Mouse (Mus musculus) CH12.LX (cell line): ENCODE results near the gene St8sia1. TPM values are rescaled to one million over a fixed set of nuclear protein-coding genes. Genes with fewer than 3 reads are reported as not detected.

Experiments
- DNase-seq: peaks from one replicate; pipeline ENCODE4 v3.0.0-alpha.2; 2013; ENCODE audit errors: extremely low read depth
- H3K27ac ChIP-seq: 2 replicates; pipeline ENCODE4 v1.5.1; 2012; ENCODE audit warnings: low read depth, mild to moderate bottlenecking, control low read depth, moderate library complexity; ENCODE audit not compliant: insufficient read depth
- H3K27me3 ChIP-seq: replicated peaks from 2 replicates; pipeline ENCODE3; 2012; ENCODE audit warnings: inconsistent platforms
- H3K36me3 ChIP-seq, 2 experiments: replicated peaks in 1 of 2; 2 replicates each; pipeline versions ENCODE3 to v1.6.1; 2012; ENCODE audit warnings: inconsistent platforms in 1 of 2, low read length in 1 of 2, mild to moderate bottlenecking in 1 of 2, mixed read lengths in 1 of 2, moderate library complexity in 1 of 2; ENCODE audit not compliant: control insufficient read depth in 1 of 2, insufficient read depth in 1 of 2
- H3K4me1 ChIP-seq, 2 experiments: 2 replicates each; pipeline ENCODE4 v1.6.1; 2012; ENCODE audit warnings: inconsistent platforms in 1 of 2, moderate library complexity in 1 of 2; ENCODE audit not compliant: insufficient read depth in 2 of 2, control insufficient read depth in 1 of 2
- H3K4me2 ChIP-seq: 2 replicates; pipeline ENCODE4 v1.6.1; 2012; ENCODE audit warnings: low read depth, mild to moderate bottlenecking, control low read depth; ENCODE audit not compliant: poor library complexity, insufficient read depth, severe bottlenecking
- H3K4me3 ChIP-seq, 3 experiments: fragments of 150-350 bp in 1 of 3; sonication (generic) in 1 of 3; replicated peaks in 1 of 3; 2 replicates each; pipeline versions ENCODE3 to v1.5.1; 2011 to 2012; ENCODE audit warnings: low read depth in 2 of 3, low read length in 2 of 3, mild to moderate bottlenecking in 2 of 3, moderate library complexity in 2 of 3, control low read depth in 1 of 3, improper control_type of control experiment in 1 of 3, inconsistent platforms in 1 of 3, mixed read lengths in 1 of 3; ENCODE audit not compliant: poor library complexity in 1 of 3
- H3K79me2 ChIP-seq: replicated peaks from 2 replicates; pipeline ENCODE4 v1.6.1; 2012; ENCODE audit warnings: mild to moderate bottlenecking, moderate library complexity; ENCODE audit not compliant: control insufficient read depth, poor library complexity, insufficient read depth, severe bottlenecking; ENCODE audit errors: extremely low read depth
- H3K9ac ChIP-seq: 2 replicates; pipeline ENCODE4 v1.6.1; 2012; ENCODE audit warnings: low read depth, mild to moderate bottlenecking, control low read depth, moderate library complexity; ENCODE audit not compliant: insufficient read depth
- H3K9me3 ChIP-seq: replicated peaks from 2 replicates; pipeline ENCODE3; 2012; ENCODE audit warnings: low read length, inconsistent platforms, mixed read lengths
- CHD2 ChIP-seq: IDR thresholded peaks from 2 replicates; pipeline ENCODE4 v1.6.1; 2011; ENCODE audit warnings: low read length, improper control_type of control experiment
- E2F4 ChIP-seq: IDR thresholded peaks from 2 replicates; pipeline ENCODE4 v1.6.1; 2011; ENCODE audit warnings: low read depth, low read length, improper control_type of control experiment; ENCODE audit not compliant: insufficient replicate concordance
- ELF1 ChIP-seq: IDR thresholded peaks from 2 replicates; pipeline ENCODE4 v1.6.1; 2014; ENCODE audit warnings: low read depth, mild to moderate bottlenecking, inconsistent platforms, low read length, improper control_type of control experiment
- EP300 ChIP-seq: IDR thresholded peaks from 2 replicates; pipeline ENCODE4 v1.6.1; 2011; ENCODE audit warnings: low read length, improper control_type of control experiment
- ETS1 ChIP-seq: conservative IDR thresholded peaks from 2 replicates; pipeline ENCODE4 v1.6.1; 2012; ENCODE audit warnings: low read depth, mild to moderate bottlenecking, inconsistent platforms, low read length, improper control_type of control experiment, moderate library complexity
- HCFC1 ChIP-seq: IDR thresholded peaks from 2 replicates; pipeline ENCODE4 v1.6.1; 2012; ENCODE audit warnings: low read depth, mild to moderate bottlenecking, inconsistent platforms, low read length, improper control_type of control experiment
- JUN ChIP-seq: IDR thresholded peaks from 2 replicates; pipeline ENCODE4 v1.6.1; 2011; ENCODE audit warnings: low read depth, mild to moderate bottlenecking, low read length, improper control_type of control experiment, moderate library complexity; ENCODE audit not compliant: insufficient read depth
- MXI1 ChIP-seq: IDR thresholded peaks from 2 replicates; pipeline ENCODE4 v1.6.1; 2011; ENCODE audit warnings: mild to moderate bottlenecking, low read depth, low read length, improper control_type of control experiment
- MYC ChIP-seq: IDR thresholded peaks from 2 replicates; pipeline ENCODE4 v1.6.1; 2011; ENCODE audit warnings: low read depth, mild to moderate bottlenecking, improper control_type of control experiment, low read length
- NELFE ChIP-seq: IDR thresholded peaks from 2 replicates; pipeline ENCODE4 v1.6.1; 2011; ENCODE audit warnings: low read depth, low read length, improper control_type of control experiment
- RCOR1 ChIP-seq: conservative IDR thresholded peaks from 2 replicates; pipeline ENCODE4 v1.6.1; 2012; ENCODE audit warnings: low read depth, mild to moderate bottlenecking, inconsistent platforms, low read length, improper control_type of control experiment
- TCF12 ChIP-seq: IDR thresholded peaks from 2 replicates; pipeline ENCODE4 v1.6.1; 2014; ENCODE audit warnings: low read depth, mild to moderate bottlenecking, inconsistent platforms, low read length, improper control_type of control experiment
- USF2 ChIP-seq: conservative IDR thresholded peaks from 2 replicates; pipeline ENCODE4 v1.6.1; 2011; ENCODE audit warnings: low read depth, low read length, improper control_type of control experiment
- ZC3H11A ChIP-seq: IDR thresholded peaks from 2 replicates; pipeline ENCODE4 v1.6.1; 2012; ENCODE audit warnings: low read depth, mild to moderate bottlenecking, inconsistent platforms, low read length, improper control_type of control experiment
- dilution Hi-C: fragments of 300-500 bp; cut with MboI; formaldehyde crosslinking; loops from 2 replicates; pipeline ENCODE4 v1.14.3; 2020; ENCODE audit warnings: low sequenced_read_pairs; ENCODE audit not compliant: extremely low pct_unique_long_range_greater_than_20kb, extremely low pct_ligation_motif_present
- in situ Hi-C: fragments of 300-500 bp; cut with MboI; formaldehyde crosslinking; loops from 3 replicates; pipeline ENCODE4 v1.14.3; 2019; ENCODE audit warnings: low sequenced_read_pairs, low pct_ligation_motif_present, low pct_unique_long_range_greater_than_20kb, mixed read lengths
- polyA plus RNA-seq: library from polyadenylated mRNA; unstranded; fragments of >175 nt; gene quantifications from 2 replicates; pipeline ENCODE4 v1.2.1, GENCODE M21; 2012; ENCODE audit warnings: low read depth; ENCODE audit not compliant: insufficient read length
- total RNA-seq, 2 experiments: library from RNA; depleted of rRNA; stranded (reverse); fragments of 300-350 nt in 1 of 2; fragments of >200 nt in 1 of 2; gene quantifications; 2 replicates each; pipeline ENCODE4 v1.2.3; 2012 to 2014

The St8sia1 gene
- total and polyA plus RNA-seq, 3 experiments, result 0.13 to 0.51 (median 0.20) TPM

DNA sequence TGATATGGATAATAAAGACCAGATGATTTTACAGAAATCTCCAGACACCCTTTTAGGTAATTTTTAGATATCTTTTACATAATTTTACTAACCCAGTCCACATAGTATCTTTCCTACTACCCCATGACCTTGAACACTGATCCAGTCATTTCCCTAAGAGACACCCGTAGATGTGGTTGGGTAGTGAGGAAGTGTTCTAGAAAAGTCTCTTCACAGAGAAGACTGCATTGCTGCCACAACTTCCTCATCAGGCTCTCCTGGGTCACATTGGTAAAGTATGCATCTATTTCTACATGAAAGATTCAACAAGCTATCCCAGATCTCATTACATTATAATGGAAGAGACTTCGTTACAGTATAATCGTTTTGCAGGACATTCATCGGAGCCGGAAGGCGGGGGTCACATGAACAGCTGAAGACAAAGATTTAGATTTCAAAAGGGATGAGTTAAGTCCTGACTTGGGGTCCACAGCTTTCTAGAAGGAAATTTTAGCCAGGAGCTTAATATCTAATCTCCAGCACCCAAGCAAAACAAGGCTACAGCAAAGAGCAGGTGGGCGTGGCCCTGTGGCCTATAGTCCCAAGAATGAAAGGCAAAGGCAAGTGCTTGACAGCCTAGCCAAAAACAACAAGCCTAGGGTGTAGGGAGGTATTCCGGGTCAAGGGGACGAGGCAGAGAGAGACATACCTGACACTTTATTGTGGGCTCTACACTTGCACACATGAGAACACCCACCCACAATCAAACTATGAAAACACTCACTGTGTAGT is 75.1 kb downstream of the St8sia1 start:
- TF ChIP-seq EP300, result peak; percentile 24; the same call in 1 of the 2 replicates
- TF ChIP-seq TCF12, result no peak
- dilution Hi-C loops, result no loop called here
- in situ Hi-C loops, result no loop called here

DNA sequence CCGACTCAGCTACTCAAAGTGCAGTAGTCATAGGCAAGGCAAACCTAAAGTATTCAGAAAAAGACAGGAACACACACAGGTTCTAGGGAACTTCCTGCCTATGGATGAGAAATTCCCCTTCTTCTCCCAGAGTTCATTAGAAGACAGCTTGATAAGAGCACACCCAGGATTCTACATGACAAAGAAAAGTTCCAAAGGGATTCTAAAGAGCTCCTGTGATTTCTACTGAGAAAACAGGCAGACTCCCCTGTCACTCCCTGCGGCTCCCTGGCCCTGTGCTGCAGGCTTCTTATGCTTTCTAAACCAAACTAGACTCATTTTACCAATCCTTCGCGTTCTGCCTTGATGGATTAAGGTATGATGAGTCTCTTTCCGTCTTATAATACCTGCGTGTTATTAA is 75.9 kb downstream of the St8sia1 start:
- Histone ChIP-seq H3K4me1 (peaks cover 3 to 35% of the 10 kb centered on the region in 2 experiments), H3K4me2 (no peak overlapping the region), H3K79me2 (no peaks in the 10 kb centered on the region), H3K9ac (no peak overlapping the region), H3K27me3 (no peaks in the 10 kb centered on the region), H3K36me3 (no peaks in the 10 kb centered on the region), H3K4me3 (no peak overlapping the region), H3K27ac (no peak overlapping the region), H3K9me3 (no peaks in the 10 kb centered on the region)
- dilution Hi-C loops (no loop called here), in situ Hi-C loops (no loop called here)
- TF ChIP-seq ELF1 (no peak), E2F4 (no peak), CHD2 (no peak), JUN (no peak), RCOR1 (no peak), HCFC1 (no peak), MYC (no peak), NELFE (no peak), USF2 (no peak)
- DNase-seq, result no peak

More for the DNA sequence above, 75.1 kb downstream of the St8sia1 start:
- no peak overlapping the region for H3K27ac ChIP-seq
- no peak overlapping the region for H3K9ac ChIP-seq
- no peaks in the 10 kb centered on the region for H3K27me3 ChIP-seq
- no peak overlapping the region for H3K4me2 ChIP-seq
- peak; percentile 43 for DNase-seq
- H3K4me1 ChIP-seq, result peaks cover 0 to 35% of the 10 kb centered on the region in 2 experiments; a peak in 2 of 4 replicates
- no peaks in the 10 kb centered on the region for H3K9me3 ChIP-seq
- H3K4me3 ChIP-seq, result no peak overlapping the region
- H3K79me2 ChIP-seq, result no peaks in the 10 kb centered on the region
- H3K36me3 ChIP-seq, result no peaks in the 10 kb centered on the region

DNA sequence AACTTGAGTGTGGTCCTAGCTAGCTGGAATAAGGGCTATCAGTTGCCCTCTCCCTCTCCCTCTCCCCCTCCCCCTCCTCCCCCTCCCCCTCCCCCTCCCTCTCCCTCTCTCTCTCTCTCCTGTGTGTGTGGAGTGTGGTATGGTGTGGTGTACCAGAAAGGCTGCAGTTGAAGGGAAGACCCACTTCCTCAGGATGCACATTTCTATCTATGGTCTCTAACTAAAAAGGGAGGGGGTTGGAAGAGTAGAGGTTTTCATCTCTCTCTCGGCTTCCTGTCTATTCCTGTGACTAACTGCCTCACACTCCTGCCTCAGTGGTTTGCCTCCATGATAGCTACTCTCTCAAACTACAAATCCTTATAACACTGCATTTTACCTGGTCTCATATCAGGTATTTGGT is 76.9 kb downstream of the St8sia1 start:
- Histone ChIP-seq H3K36me3 (no peaks in the 10 kb centered on the region), H3K4me3 (no peak overlapping the region), H3K9me3 (no peaks in the 10 kb centered on the region), H3K4me1 (peaks cover 3 to 35% of the 10 kb centered on the region in 2 experiments), H3K27me3 (no peaks in the 10 kb centered on the region), H3K9ac (no peak overlapping the region), H3K27ac (no peak overlapping the region)
- in situ Hi-C loops, result no loop called here
- TF ChIP-seq ZC3H11A, result no peak
- no peak for TF ChIP-seq ETS1
- no peak for TF ChIP-seq MYC
- no peak for TF ChIP-seq MXI1
- TF ChIP-seq, all 38 proteins: peak for 0
- H3K4me2 ChIP-seq, result no peak overlapping the region
- dilution Hi-C loops, result no loop called here
- H3K79me2 ChIP-seq, result no peaks in the 10 kb centered on the region
- no peak for DNase-seq
